Mouse (Mus musculus) sigmoid colon, adult 10 weeks (tissue): Measurements from ENCODE around the gene Mcam. TPM values are rescaled to one million over a fixed set of nuclear protein-coding genes. Genes with fewer than 3 reads are reported as not detected.

ENCODE experiments used
- polyA plus RNA-seq: library from polyadenylated mRNA; stranded (reverse); fragments of 350-450 nt; fragmentation: Illumina TruSeq; extraction: RNeasy Lipid Tissue Mini Kit (QIAGEN cat#74804); gene quantifications from one replicate; pipeline ENCODE4 v1.2.3, GENCODE M21; 2014; ENCODE audit warnings: low read depth, low replicate concordance

The Mcam gene
- polyA plus RNA-seq, result 13.8 TPM

GRCm38 (mm10) chr9:44134101-44134850, at the start of gene Mcam:
TSS of gene Mcam (plus strand) at chr9:44134469.

DNA sequence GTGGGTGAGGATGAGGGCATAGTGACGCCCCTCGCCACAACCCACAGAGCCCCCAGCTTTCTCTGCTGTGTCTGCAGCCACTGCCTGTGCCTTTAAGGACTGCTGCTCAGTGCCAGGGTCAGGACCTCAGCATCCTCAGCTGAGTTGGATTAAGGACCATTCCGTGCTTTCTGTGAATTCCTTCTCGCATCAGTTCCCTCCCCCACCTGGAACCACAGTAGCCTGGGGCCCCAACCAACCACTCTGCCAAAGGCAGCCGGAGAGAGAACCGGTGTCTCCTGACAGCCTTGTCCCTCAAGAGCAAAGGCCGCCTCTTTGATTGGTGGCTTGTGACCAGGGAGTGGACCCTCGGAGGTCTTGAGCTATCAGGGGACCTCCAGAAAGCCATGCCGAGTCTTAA, 32.8 kb upstream of the Mcam start, which contains the start of gene Mfrp:
Gene Mfrp, plus strand, starts transcription at position 240 of the 400 bp plus-strand sequence.

DNA sequence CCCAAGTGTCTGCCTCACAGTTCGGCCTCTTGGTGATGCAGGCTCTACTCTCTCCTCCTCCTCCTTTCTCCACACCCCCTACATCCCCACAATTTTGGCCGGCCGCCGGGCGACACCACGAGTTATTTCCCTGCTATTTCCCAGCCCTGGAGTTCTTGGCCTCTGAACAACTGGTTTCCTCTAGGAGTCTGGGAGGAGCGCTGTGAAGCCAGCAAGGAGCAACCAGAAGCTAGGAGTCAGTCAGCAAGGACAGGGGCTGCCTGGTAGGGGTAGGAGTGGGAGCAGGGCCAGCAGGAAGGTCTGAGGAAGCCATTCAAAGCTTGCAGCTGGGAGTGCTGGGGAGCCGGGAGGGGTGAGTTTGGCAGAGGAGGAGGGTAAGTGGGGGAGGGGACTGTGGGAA, 27.2 kb upstream of the Mcam start, which contains the start of gene C1qtnf5:
Gene C1qtnf5, plus strand, starts transcription at position 136 of the 400 bp plus-strand sequence.

DNA sequence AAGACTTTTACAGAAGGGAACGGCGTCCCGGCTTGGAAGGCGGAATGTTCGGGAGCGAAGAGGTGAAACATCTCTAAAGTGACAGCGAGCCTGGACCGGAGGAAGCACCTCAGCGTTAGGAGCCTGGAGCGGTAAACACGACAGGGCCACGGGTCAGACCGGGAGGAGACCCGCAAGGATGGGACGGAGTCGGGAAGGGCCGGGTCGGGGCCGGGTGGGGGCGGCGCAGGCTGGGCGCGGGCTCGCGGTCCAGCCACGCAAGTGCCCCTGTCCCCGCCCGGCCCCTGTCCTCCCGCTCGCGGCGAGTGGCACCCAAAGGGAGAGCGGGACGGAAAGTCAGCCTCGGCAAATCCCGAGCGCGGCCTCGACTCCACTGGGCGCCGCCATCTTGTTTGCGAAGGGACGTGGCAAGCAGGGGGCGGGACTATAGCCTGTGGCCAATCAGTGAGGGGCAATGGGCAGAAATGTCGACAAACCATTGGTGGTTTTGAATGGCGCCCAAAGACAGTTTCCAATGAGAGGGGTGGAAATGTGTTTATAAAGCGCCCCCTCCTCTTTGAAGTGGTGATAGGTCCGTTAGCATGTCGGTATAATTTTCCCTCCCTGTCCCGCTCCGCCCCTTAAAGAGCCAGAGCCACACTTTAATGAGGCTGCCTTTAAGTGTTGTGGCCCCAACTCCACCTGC, 21.0 kb upstream of the Mcam start, which contains the start of the genes Gm49380 and Rnf26:
Gene Gm49380, minus strand, starts transcription at position 396 of the 685 bp plus-strand sequence.
Gene Rnf26, minus strand, starts transcription at position 413 of the 685 bp plus-strand sequence.

Other genes starting within 250 kb of the Mcam start
- 1.9 TPM for gene Thy1, start 91.1 kb upstream of the Mcam start, polyA plus RNA-seq
- gene Usp2, start 67.4 kb upstream of the Mcam start, polyA plus RNA-seq, result 4.7 TPM
- not detected for gene Mfrp, start 32.7 kb upstream of the Mcam start, polyA plus RNA-seq
- not detected for gene C1qtnf5, start 27.2 kb upstream of the Mcam start, polyA plus RNA-seq
- 0.32 TPM for gene Gm49380, start 21.0 kb upstream of the Mcam start, polyA plus RNA-seq
- 0.82 TPM for gene Rnf26, start 21.0 kb upstream of the Mcam start, polyA plus RNA-seq
- gene Cbl, start 99.6 kb downstream of the Mcam start, polyA plus RNA-seq, result 83.6 TPM
- not detected for gene Ccdc153, start 106.2 kb downstream of the Mcam start, polyA plus RNA-seq
- gene Pdzd3, start 117.0 kb downstream of the Mcam start, polyA plus RNA-seq, result 1.5 TPM
- 0.38 TPM for gene Nlrx1, start 134.1 kb downstream of the Mcam start, polyA plus RNA-seq
- gene Abcg4, start 154.1 kb downstream of the Mcam start, polyA plus RNA-seq, result not detected
- 20.5 TPM for gene Hinfp, start 171.2 kb downstream of the Mcam start, polyA plus RNA-seq
- gene C2cd2l, start 185.8 kb downstream of the Mcam start, polyA plus RNA-seq, result 3.2 TPM
- gene Dpagt1, start 191.6 kb downstream of the Mcam start, polyA plus RNA-seq, result 16.5 TPM
- gene H2afx, start 200.2 kb downstream of the Mcam start, polyA plus RNA-seq, result 3.4 TPM
- 23.3 TPM for gene Hmbs, start 209.8 kb downstream of the Mcam start, polyA plus RNA-seq
- gene Vps11, start 227.2 kb downstream of the Mcam start, polyA plus RNA-seq, result 9.8 TPM
- gene Hyou1, start 245.0 kb downstream of the Mcam start, polyA plus RNA-seq, result 7.7 TPM